Mouse (Mus musculus) hindbrain, embryonic 12.5 days (tissue): Measurements from ENCODE around the gene Col4a2. TPM values are rescaled to one million over a fixed set of nuclear protein-coding genes. Genes with fewer than 3 reads are reported as not detected.
"Not testable (repeated sequence)": the region's sequence is repeated elsewhere in the genome, so short reads cannot be mapped to it uniquely, and the experiment has no call there.

Experiments used
- ATAC-seq: fragments of 200-750 bp; cut with Nextera tagmentation; 2 replicates; pipeline ENCODE4 v1.8.0; 2017; ENCODE audit warnings: moderate TSS enrichment; ENCODE audit not compliant: low FRiP score
- H3K27ac ChIP-seq: fragments of 300-500 bp; sonication (generic); 2 replicates; pipeline ENCODE4 v1.5.1; 2016; ENCODE audit warnings: mild to moderate bottlenecking
- H3K27me3 ChIP-seq: fragments of 300-500 bp; sonication (generic); 2 replicates; pipeline ENCODE4 v1.6.1; 2016; ENCODE audit warnings: mild to moderate bottlenecking
- H3K36me3 ChIP-seq: fragments of 300-500 bp; sonication (generic); 2 replicates; pipeline ENCODE4 v1.6.1; 2016; ENCODE audit warnings: mild to moderate bottlenecking
- H3K4me1 ChIP-seq: fragments of 300-500 bp; sonication (generic); 2 replicates; pipeline ENCODE4 v1.6.1; 2016
- H3K4me2 ChIP-seq: fragments of 300-500 bp; sonication (generic); replicated peaks from 2 replicates; pipeline ENCODE4 v1.6.1; 2016; ENCODE audit warnings: mild to moderate bottlenecking
- H3K4me3 ChIP-seq: fragments of 300-500 bp; sonication (generic); 2 replicates; pipeline ENCODE4 v1.5.1; 2016; ENCODE audit warnings: mild to moderate bottlenecking
- H3K9ac ChIP-seq: fragments of 300-500 bp; sonication (generic); 2 replicates; pipeline ENCODE4 v1.6.1; 2016; ENCODE audit warnings: mild to moderate bottlenecking, moderate library complexity
- H3K9me3 ChIP-seq: fragments of 300-500 bp; sonication (generic); replicated peaks from 2 replicates; pipeline ENCODE4 v1.6.1; 2016; ENCODE audit warnings: mild to moderate bottlenecking
- WGBS: fragments of 180-500 bp; shearing (Covaris S2); methylation state at CpG from one replicate; pipeline ENCODE4 v1.1.7; 2016; 5-methylcytosine and 5-hydroxymethylcytosine counted together
- polyA plus RNA-seq: library from polyadenylated mRNA; unstranded; fragments of >200 nt; fragmentation: Nextera tagmentation; extraction: Ambion mirVana; gene quantifications from 2 replicates; pipeline ENCODE4 v1.2.1, GENCODE M21; 2016

Gene Col4a2
- polyA plus RNA-seq, 1 experiment from 2014 or later: 74.6 TPM

- H3K4me2 ChIP-seq: peak overlapping the region; percentile 79
- H3K4me1 ChIP-seq: peaks cover 25% of the 10 kb centered on the region
- no peaks in the 10 kb centered on the region for H3K9me3 ChIP-seq
- H3K27ac ChIP-seq: no peak overlapping the region
- peaks cover 93% of the 10 kb centered on the region for H3K27me3 ChIP-seq
- no peak for ATAC-seq
- H3K4me3 ChIP-seq: no peak overlapping the region; the same call in 1 of the 2 replicates
- 2% methylated on average over 9 of the region's 9 CpGs for WGBS
- no peaks in the 10 kb centered on the region for H3K36me3 ChIP-seq
- no peak overlapping the region for H3K9ac ChIP-seq
These were observed 164.6 kb downstream of the Col4a2 start for GRCm38 (mm10) chr8:11477178-11477553.

GRCm38 (mm10) chr8:11477811-11478761 is 165.5 kb downstream of the Col4a2 start, which contains the start of gene Rab20:
Gene Rab20, minus strand, starts transcription at chr8:11478710.
- WGBS: under 1% methylated on average over 69 of the region's 69 CpGs
- peaks cover 95% of the 10 kb centered on the region for H3K27me3 ChIP-seq
- H3K9ac ChIP-seq: peak within 1 kb of the TSS; percentile 29; the same call in 1 of the 2 replicates
- peak within 1 kb of the TSS; percentile 42 for H3K4me3 ChIP-seq
- no peak within 1 kb of the TSS for H3K27ac ChIP-seq
- H3K36me3 ChIP-seq: no peaks in the 10 kb centered on the region
- peak within 1 kb of the TSS; percentile 79 for H3K4me2 ChIP-seq
- ATAC-seq: peak; percentile 78
- no peaks in the 10 kb centered on the region for H3K9me3 ChIP-seq
- H3K4me1 ChIP-seq: peaks cover 25% of the 10 kb centered on the region

- Histone ChIP-seq H3K9ac (peak overlapping the region; percentile 29; the same call in 1 of the 2 replicates), H3K36me3 (no peaks in the 10 kb centered on the region), H3K4me3 (peak overlapping the region; percentile 42), H3K9me3 (no peaks in the 10 kb centered on the region), H3K27me3 (peaks cover 89% of the 10 kb centered on the region), H3K4me1 (peaks cover 22% of the 10 kb centered on the region), H3K27ac (no peak overlapping the region), H3K4me2 (peak overlapping the region; percentile 79)
- WGBS: 3% methylated on average over 22 of the region's 23 CpGs
- peak; percentile 38; the same call in 1 of the 2 replicates for ATAC-seq
These were observed 166.4 kb downstream of the Col4a2 start for GRCm38 (mm10) chr8:11478807-11479527.

- no peak for ATAC-seq
- no peaks in the 10 kb centered on the region for H3K36me3 ChIP-seq
- no peak overlapping the region for H3K4me3 ChIP-seq
- no peak overlapping the region for H3K9ac ChIP-seq
- WGBS: 3% methylated on average over 14 of the region's 14 CpGs
- H3K9me3 ChIP-seq: no peaks in the 10 kb centered on the region
- no peak overlapping the region for H3K27ac ChIP-seq
- peaks cover 22% of the 10 kb centered on the region for H3K4me1 ChIP-seq
- no peak overlapping the region for H3K4me2 ChIP-seq
- peaks cover 86% of the 10 kb centered on the region for H3K27me3 ChIP-seq
These were observed 167.0 kb downstream of the Col4a2 start for GRCm38 (mm10) chr8:11479591-11479990.

- Histone ChIP-seq H3K9ac (no peak overlapping the region), H3K27me3 (peaks cover 67% of the 10 kb centered on the region), H3K9me3 (no peaks in the 10 kb centered on the region), H3K4me2 (no peak overlapping the region), H3K4me3 (no peak overlapping the region), H3K27ac (no peak overlapping the region), H3K36me3 (no peaks in the 10 kb centered on the region), H3K4me1 (peaks cover 13% of the 10 kb centered on the region)
- 46% methylated on average over 3 of the region's 3 CpGs for WGBS
- ATAC-seq: no peak
These were observed 169.3 kb downstream of the Col4a2 start for GRCm38 (mm10) chr8:11481876-11482275.

GRCm38 (mm10) chr8:11482537-11482936 is 169.9 kb downstream of the Col4a2 start:
- Histone ChIP-seq H3K27ac (no peak overlapping the region), H3K9ac (no peak overlapping the region), H3K36me3 (no peaks in the 10 kb centered on the region), H3K27me3 (peaks cover 60% of the 10 kb centered on the region), H3K9me3 (no peaks in the 10 kb centered on the region), H3K4me3 (no peak overlapping the region), H3K4me1 (peaks cover 9% of the 10 kb centered on the region), H3K4me2 (no peak overlapping the region)
- WGBS: 69% methylated on average over 3 of the region's 3 CpGs
- ATAC-seq: no peak

GRCm38 (mm10) chr8:11486142-11486541 is 173.5 kb downstream of the Col4a2 start:
- Histone ChIP-seq H3K4me2 (no peak overlapping the region), H3K4me1 (no peaks in the 10 kb centered on the region), H3K4me3 (no peak overlapping the region), H3K9me3 (no peaks in the 10 kb centered on the region), H3K27me3 (peaks cover 37% of the 10 kb centered on the region), H3K27ac (no peak overlapping the region), H3K9ac (no peak overlapping the region), H3K36me3 (no peaks in the 10 kb centered on the region)
- ATAC-seq: peak; percentile 40; the same call in 1 of the 2 replicates
- WGBS: 24% methylated on average over 7 of the region's 7 CpGs

- 70% methylated on average over 4 of the region's 4 CpGs for WGBS
These were observed 174.6 kb downstream of the Col4a2 start for GRCm38 (mm10) chr8:11487229-11487628.

GRCm38 (mm10) chr8:11492340-11492739 is 179.7 kb downstream of the Col4a2 start:
- H3K4me3 ChIP-seq, H3K36me3 ChIP-seq, H3K9me3 ChIP-seq, H3K9ac ChIP-seq, H3K4me1 ChIP-seq, H3K27ac ChIP-seq, ATAC-seq, H3K4me2 ChIP-seq: not testable (repeated sequence)
- H3K27me3 ChIP-seq: peaks cover 22% of the 10 kb centered on the region
- 86% methylated on average over 2 of the region's 2 CpGs for WGBS

More at GRCm38 (mm10) chr8:11487229-11487628, 174.6 kb downstream of the Col4a2 start:
- H3K4me1 ChIP-seq: no peaks in the 10 kb centered on the region
- H3K27me3 ChIP-seq: peaks cover 34% of the 10 kb centered on the region
- H3K9ac ChIP-seq: no peak overlapping the region
- H3K4me3 ChIP-seq: no peak overlapping the region
- H3K27ac ChIP-seq: no peak overlapping the region
- ATAC-seq: no peak
- H3K4me2 ChIP-seq: no peak overlapping the region
- no peaks in the 10 kb centered on the region for H3K36me3 ChIP-seq
- H3K9me3 ChIP-seq: no peaks in the 10 kb centered on the region

GRCm38 (mm10) chr8:11497017-11497990 is 184.7 kb downstream of the Col4a2 start, which contains the start of gene Naxd:
Gene Naxd, plus strand, starts transcription at chr8:11497506.
- WGBS: 4% methylated on average over 69 of the region's 73 CpGs
- Histone ChIP-seq H3K9ac (peak within 1 kb of the TSS; percentile 92), H3K4me3 (peak within 1 kb of the TSS; percentile 96), H3K27ac (peak within 1 kb of the TSS; percentile 92), H3K27me3 (peaks cover 4% of the 10 kb centered on the region; the same call in 1 of the 2 replicates), H3K4me1 (peaks cover 16% of the 10 kb centered on the region), H3K4me2 (peak within 1 kb of the TSS; percentile 62), H3K36me3 (no peaks in the 10 kb centered on the region), H3K9me3 (no peaks in the 10 kb centered on the region)
- peak; percentile 96 for ATAC-seq

- Histone ChIP-seq H3K4me3 (peak overlapping the region; percentile 96), H3K9ac (no peak overlapping the region)
- WGBS: 79% methylated on average over 12 of the region's 12 CpGs
These were observed 185.7 kb downstream of the Col4a2 start for GRCm38 (mm10) chr8:11498281-11498680.

More at GRCm38 (mm10) chr8:11498281-11498680, 185.7 kb downstream of the Col4a2 start:
- Histone ChIP-seq H3K27ac (no peak overlapping the region), H3K9me3 (no peaks in the 10 kb centered on the region), H3K36me3 (peaks cover 7% of the 10 kb centered on the region), H3K27me3 (peaks cover 4% of the 10 kb centered on the region; the same call in 1 of the 2 replicates), H3K4me2 (peak overlapping the region; percentile 62), H3K4me1 (peaks cover 16% of the 10 kb centered on the region)
- no peak for ATAC-seq
